Mouse (Mus musculus): ENCODE data around the gene Ahcyl2. TPM values are rescaled to one million over a fixed set of nuclear protein-coding genes. Genes with fewer than 3 reads are reported as not detected.

Ahcyl2 gene
- polyA plus RNA-seq (2014; fragmentation: Nextera tagmentation; extraction: Ambion mirVana): 10.5 and 11.7 TPM in 2 replicates

DNA sequence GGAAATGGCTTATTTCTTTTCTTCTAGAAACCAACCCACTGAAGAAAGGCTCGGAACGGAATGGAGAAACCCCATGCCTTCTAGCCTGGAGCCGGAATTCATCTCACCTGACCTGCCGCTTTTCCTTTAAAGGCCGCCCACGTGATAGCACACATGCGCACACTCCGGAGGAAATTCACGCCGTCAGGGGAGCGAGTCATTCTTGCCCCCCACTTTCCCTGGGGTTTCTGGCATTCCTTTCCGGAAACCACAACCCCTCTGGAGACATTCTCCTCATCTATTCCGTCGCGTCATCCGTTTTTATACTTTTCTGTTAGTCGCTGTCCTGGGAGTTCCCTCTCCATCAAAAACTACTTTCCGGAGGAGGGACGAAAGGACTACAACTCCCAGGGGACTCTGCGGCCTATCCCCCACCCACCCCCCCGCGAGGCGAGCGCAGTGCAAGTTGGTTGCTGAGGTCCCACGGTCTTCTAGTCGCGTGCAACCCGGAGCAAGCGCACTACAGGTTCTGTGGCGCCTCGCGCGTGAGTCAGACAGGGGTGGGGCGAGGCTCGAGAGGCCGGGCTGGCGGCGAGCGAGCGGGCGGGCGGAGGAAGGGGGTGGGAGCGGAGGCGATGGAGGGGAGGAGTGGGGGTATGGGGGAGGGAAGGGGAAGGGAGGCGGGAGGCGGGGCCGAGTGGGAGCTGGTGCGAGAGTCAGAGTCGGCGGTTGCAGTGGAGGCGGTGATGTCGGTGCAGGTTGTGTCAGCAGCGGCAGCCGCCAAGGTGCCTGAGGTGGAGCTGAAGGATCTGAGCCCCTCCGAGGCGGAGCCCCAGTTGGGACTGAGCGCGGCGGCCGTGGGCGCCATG lies at the start of gene Ahcyl2:
TSS of gene Ahcyl2 (plus strand) at position 199 of the 848 bp plus-strand sequence.
- WGBS: under 1% methylated on average over 55 of the region's 61 CpGs
- Histone ChIP-seq H3K4me3 (ENCODE audit: control insufficient read depth in 1 of 2, insufficient read depth in 1 of 2, low read depth in 1 of 2, low read length in 2 of 2) (peak within 1 kb of the TSS; percentile 87 to 94), H3K4me1 (ENCODE audit: control insufficient read depth in 2 of 2, insufficient read depth in 2 of 2, low read length in 2 of 2) (peaks cover 0 to 7% of the 10 kb centered on the region in 2 experiments; a peak in 2 of 4 replicates), H3K27ac (replicated peaks in 1 of 2; ENCODE audit: control insufficient read depth in 1 of 2, insufficient read depth in 1 of 2, low read depth in 2 of 2, low read length in 2 of 2) (peak within 1 kb of the TSS; percentile 74 to 88), H3K4me2 (ENCODE audit: low read length) (peak within 1 kb of the TSS; percentile 68), H3K9me3 (ENCODE audit: control insufficient read depth, low read length) (no peaks in the 10 kb centered on the region), H3K27me3 (ENCODE audit: control insufficient read depth, insufficient read depth, low read length) (no peaks in the 10 kb centered on the region), H3K9ac (ENCODE audit: low read length) (peak within 1 kb of the TSS; percentile 93), H3K36me3 (ENCODE audit: control insufficient read depth, insufficient read depth, low read length) (no peaks in the 10 kb centered on the region)
- ATAC-seq (ENCODE audit: insufficient number of reproducible peaks, insufficient read depth, low FRiP score, low read depth): peak; percentile 98

DNA sequence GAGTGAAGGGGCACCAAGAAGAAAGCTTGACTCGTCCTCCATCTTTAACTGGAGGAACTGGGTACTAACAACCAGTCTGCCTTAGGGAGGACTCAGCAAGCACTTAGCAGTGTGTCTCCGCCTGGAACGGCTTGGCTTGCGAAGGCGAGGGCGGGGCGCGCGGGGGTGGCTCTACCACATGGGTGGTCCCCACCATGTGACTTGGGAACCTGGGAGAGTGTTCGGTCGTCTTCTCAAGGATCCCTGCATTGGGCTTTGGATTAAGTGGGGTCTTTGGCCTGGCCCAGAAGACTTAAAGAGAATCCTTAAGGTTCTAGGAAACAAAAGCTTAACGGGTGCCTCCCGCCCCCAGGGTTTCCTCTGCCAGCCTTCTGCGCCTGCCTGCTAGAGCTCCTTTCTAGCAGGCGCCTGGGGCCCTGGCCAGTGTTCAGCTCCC lies 48.9 kb upstream of the Ahcyl2 start:
- WGBS: 2% methylated on average over 15 of the region's 15 CpGs
- peak overlapping the region; percentile 49 to 50 for H3K4me3 ChIP-seq (ENCODE audit: control insufficient read depth in 1 of 2, insufficient read depth in 1 of 2, low read depth in 1 of 2, low read length in 2 of 2)
- no peaks in the 10 kb centered on the region for H3K9me3 ChIP-seq (ENCODE audit: control insufficient read depth, low read length)
- H3K9ac ChIP-seq (ENCODE audit: low read length): peak overlapping the region; percentile 69
- ATAC-seq (ENCODE audit: insufficient number of reproducible peaks, insufficient read depth, low FRiP score, low read depth): no peak; the same call in 1 of the 2 replicates
- no peaks in the 10 kb centered on the region; the same call in 1 of the 2 replicates for H3K27me3 ChIP-seq (ENCODE audit: control insufficient read depth, insufficient read depth, low read length)
- peak overlapping the region; percentile 84 for H3K4me2 ChIP-seq (ENCODE audit: low read length)
- H3K36me3 ChIP-seq (ENCODE audit: control insufficient read depth, insufficient read depth, low read length): no peaks in the 10 kb centered on the region
- no peak overlapping the region for H3K27ac ChIP-seq (replicated peaks in 1 of 2; ENCODE audit: control insufficient read depth in 1 of 2, insufficient read depth in 1 of 2, low read depth in 2 of 2, low read length in 2 of 2)
- peaks cover 9 to 12% of the 10 kb centered on the region in 2 experiments for H3K4me1 ChIP-seq (ENCODE audit: control insufficient read depth in 2 of 2, insufficient read depth in 2 of 2, low read length in 2 of 2)

DNA sequence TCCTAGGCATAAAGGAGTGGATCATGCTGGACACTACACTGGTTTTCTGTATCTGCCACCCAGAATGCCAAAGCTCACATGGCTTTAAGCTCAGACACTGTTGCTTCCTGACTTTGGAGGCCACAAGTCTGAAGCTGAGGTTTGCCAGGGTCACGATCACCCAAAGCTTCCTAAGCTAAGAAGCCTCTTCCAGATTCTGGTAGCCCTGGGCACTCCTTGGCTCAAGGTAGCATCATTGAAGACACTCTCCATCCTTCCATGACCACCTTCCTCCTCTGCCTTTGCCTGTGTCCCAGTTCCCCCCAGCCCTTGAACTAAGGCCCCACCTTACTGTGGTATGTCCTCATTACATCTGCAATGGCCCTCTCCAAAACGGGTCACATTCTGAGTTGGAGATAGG lies 45.9 kb upstream of the Ahcyl2 start:
- no peak for ATAC-seq (ENCODE audit: insufficient number of reproducible peaks, insufficient read depth, low FRiP score, low read depth)
- Histone ChIP-seq H3K4me1 (ENCODE audit: control insufficient read depth in 2 of 2, insufficient read depth in 2 of 2, low read length in 2 of 2) (peaks cover 9 to 12% of the 10 kb centered on the region in 2 experiments), H3K9ac (ENCODE audit: low read length) (no peak overlapping the region), H3K4me3 (ENCODE audit: control insufficient read depth in 1 of 2, insufficient read depth in 1 of 2, low read depth in 1 of 2, low read length in 2 of 2) (no peak overlapping the region), H3K27me3 (ENCODE audit: control insufficient read depth, insufficient read depth, low read length) (no peaks in the 10 kb centered on the region; the same call in 1 of the 2 replicates), H3K4me2 (ENCODE audit: low read length) (no peak overlapping the region), H3K36me3 (ENCODE audit: control insufficient read depth, insufficient read depth, low read length) (no peaks in the 10 kb centered on the region), H3K27ac (replicated peaks in 1 of 2; ENCODE audit: control insufficient read depth in 1 of 2, insufficient read depth in 1 of 2, low read depth in 2 of 2, low read length in 2 of 2) (no peak overlapping the region), H3K9me3 (ENCODE audit: control insufficient read depth, low read length) (no peaks in the 10 kb centered on the region)
- 59% methylated on average over 2 of the region's 2 CpGs for WGBS

DNA sequence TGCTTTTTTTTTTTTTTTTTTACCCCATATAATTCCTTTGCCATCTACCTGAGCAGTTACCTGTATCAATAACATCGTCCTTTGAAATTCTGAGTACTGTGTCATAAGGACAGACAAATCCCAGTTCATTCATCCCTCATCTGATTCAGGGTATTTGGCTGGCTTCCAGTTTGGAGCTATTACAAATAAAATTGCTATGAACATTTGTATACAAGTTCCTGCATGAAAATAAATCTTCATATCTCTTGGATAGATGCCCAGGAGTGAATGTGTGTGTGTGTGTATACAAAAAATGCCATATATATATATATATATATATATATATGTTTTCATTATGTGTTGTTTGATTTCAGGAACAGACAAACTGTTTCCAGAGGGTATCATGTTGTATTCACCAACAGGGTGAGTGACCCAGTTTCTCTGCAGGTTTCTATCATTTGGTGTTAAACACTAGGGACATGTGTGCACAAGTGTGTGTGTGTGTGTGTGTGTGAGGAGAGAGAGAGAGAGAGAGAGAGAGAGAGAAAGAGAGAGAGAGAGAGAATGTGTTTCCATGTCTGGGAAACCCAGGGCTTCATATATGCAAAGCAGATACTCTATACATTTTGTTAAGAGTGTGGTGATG lies 41.1 kb upstream of the Ahcyl2 start:
- Histone ChIP-seq H3K4me1 (ENCODE audit: control insufficient read depth in 2 of 2, insufficient read depth in 2 of 2, low read length in 2 of 2) (no peaks in the 10 kb centered on the region), H3K4me2 (ENCODE audit: low read length) (no peak overlapping the region), H3K9me3 (ENCODE audit: control insufficient read depth, low read length) (no peaks in the 10 kb centered on the region), H3K4me3 (ENCODE audit: control insufficient read depth in 1 of 2, insufficient read depth in 1 of 2, low read depth in 1 of 2, low read length in 2 of 2) (no peak overlapping the region), H3K9ac (ENCODE audit: low read length) (no peak overlapping the region), H3K36me3 (ENCODE audit: control insufficient read depth, insufficient read depth, low read length) (no peaks in the 10 kb centered on the region), H3K27ac (replicated peaks in 1 of 2; ENCODE audit: control insufficient read depth in 1 of 2, insufficient read depth in 1 of 2, low read depth in 2 of 2, low read length in 2 of 2) (no peak overlapping the region), H3K27me3 (ENCODE audit: control insufficient read depth, insufficient read depth, low read length) (no peaks in the 10 kb centered on the region)
- 58% methylated on average over 1 of the region's 1 CpGs for WGBS
- no peak for ATAC-seq (ENCODE audit: insufficient number of reproducible peaks, insufficient read depth, low FRiP score, low read depth)

DNA sequence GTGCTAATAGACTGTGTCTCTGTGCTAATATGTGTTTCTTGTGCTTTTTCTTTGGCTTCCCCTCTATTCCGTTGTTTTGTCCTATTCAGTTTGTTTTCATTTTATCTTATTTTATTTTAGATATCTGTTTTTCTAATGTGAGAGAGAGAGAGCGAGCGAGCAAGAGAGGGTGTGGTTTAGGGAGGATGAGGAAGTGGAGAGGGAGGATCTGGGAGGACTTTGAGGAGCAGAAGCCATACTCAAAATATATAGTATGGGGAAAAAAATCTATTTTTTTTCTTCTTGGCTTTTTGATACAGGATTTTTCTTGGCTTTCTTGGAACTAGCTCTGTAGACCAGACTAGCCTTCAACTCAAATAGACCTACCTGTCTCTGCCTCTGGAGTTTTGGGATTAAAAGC lies 39.8 kb upstream of the Ahcyl2 start:
- ATAC-seq (ENCODE audit: insufficient number of reproducible peaks, insufficient read depth, low FRiP score, low read depth): no peak
- Histone ChIP-seq H3K4me3 (ENCODE audit: control insufficient read depth in 1 of 2, insufficient read depth in 1 of 2, low read depth in 1 of 2, low read length in 2 of 2) (no peak overlapping the region), H3K36me3 (ENCODE audit: control insufficient read depth, insufficient read depth, low read length) (no peaks in the 10 kb centered on the region), H3K9me3 (ENCODE audit: control insufficient read depth, low read length) (no peaks in the 10 kb centered on the region), H3K4me2 (ENCODE audit: low read length) (no peak overlapping the region), H3K4me1 (ENCODE audit: control insufficient read depth in 2 of 2, insufficient read depth in 2 of 2, low read length in 2 of 2) (no peaks in the 10 kb centered on the region), H3K27ac (replicated peaks in 1 of 2; ENCODE audit: control insufficient read depth in 1 of 2, insufficient read depth in 1 of 2, low read depth in 2 of 2, low read length in 2 of 2) (no peak overlapping the region), H3K27me3 (ENCODE audit: control insufficient read depth, insufficient read depth, low read length) (no peaks in the 10 kb centered on the region), H3K9ac (ENCODE audit: low read length) (no peak overlapping the region)
- 69% methylated on average over 3 of the region's 3 CpGs for WGBS

DNA sequence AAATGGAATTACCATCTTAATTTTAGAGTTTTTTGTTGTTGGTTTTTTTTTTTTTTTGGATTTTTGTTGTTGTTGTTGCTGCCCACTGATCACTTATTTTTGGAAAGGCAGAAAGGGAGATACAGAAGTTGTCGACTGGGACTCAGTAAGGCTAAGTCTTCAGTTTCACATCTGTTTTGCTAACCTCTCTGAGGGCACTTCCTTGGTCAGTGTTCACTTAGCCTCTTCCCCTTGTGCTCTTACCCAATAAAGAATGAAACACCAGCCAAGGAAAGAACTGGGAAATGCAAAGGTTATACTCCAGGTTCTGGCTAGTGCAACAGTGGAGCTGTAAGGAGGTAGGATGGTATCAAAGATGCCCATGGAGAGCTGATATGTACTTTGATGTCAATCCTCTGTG lies 38.3 kb upstream of the Ahcyl2 start:
- H3K4me2 ChIP-seq (ENCODE audit: low read length): no peak overlapping the region
- WGBS: 65% methylated on average over 1 of the region's 1 CpGs

DNA sequence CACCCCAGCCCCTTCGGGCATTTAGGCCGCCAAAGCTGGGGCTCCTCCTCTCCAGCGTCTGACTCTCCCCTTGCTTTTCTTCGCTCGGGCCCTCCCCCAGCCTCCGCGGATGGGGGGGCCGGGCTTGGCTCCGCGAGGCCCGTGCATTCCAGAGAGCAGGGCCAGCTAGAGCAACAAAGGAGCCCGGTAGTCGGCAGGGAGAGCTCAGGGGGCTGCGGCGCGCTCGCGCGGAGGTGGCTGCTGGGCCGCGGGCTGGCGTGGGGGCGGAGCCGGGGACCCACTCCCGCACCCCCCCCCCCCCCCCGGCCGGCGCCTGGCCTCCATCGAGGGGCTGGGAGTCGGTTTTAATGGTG lies 32.5 kb upstream of the Ahcyl2 start, which contains the start of gene Smo:
TSS of gene Smo (plus strand) at position 168 of the 353 bp plus-strand sequence.
- H3K27ac ChIP-seq (replicated peaks in 1 of 2; ENCODE audit: control insufficient read depth in 1 of 2, insufficient read depth in 1 of 2, low read depth in 2 of 2, low read length in 2 of 2): peak within 1 kb of the TSS; percentile 91 to 96
- H3K4me1 ChIP-seq (ENCODE audit: control insufficient read depth in 2 of 2, insufficient read depth in 2 of 2, low read length in 2 of 2): peaks cover 12% of the 10 kb centered on the region in 2 experiments; a peak in 2 of 4 replicates
- peak; percentile 96 for ATAC-seq (ENCODE audit: insufficient number of reproducible peaks, insufficient read depth, low FRiP score, low read depth)
- peak within 1 kb of the TSS; percentile 77 to 96 for H3K4me3 ChIP-seq (ENCODE audit: control insufficient read depth in 1 of 2, insufficient read depth in 1 of 2, low read depth in 1 of 2, low read length in 2 of 2)
- H3K9me3 ChIP-seq (ENCODE audit: control insufficient read depth, low read length): no peaks in the 10 kb centered on the region
- peak within 1 kb of the TSS; percentile 96 for H3K9ac ChIP-seq (ENCODE audit: low read length)
- H3K4me2 ChIP-seq (ENCODE audit: low read length): peak within 1 kb of the TSS; percentile 89
- peaks cover 9% of the 10 kb centered on the region for H3K36me3 ChIP-seq (ENCODE audit: control insufficient read depth, insufficient read depth, low read length)
- no peaks in the 10 kb centered on the region for H3K27me3 ChIP-seq (ENCODE audit: control insufficient read depth, insufficient read depth, low read length)
- WGBS: under 1% methylated on average over 24 of the region's 30 CpGs

More for the DNA sequence above, 38.3 kb upstream of the Ahcyl2 start:
- no peak overlapping the region for H3K9ac ChIP-seq (ENCODE audit: low read length)
- no peaks in the 10 kb centered on the region for H3K4me1 ChIP-seq (ENCODE audit: control insufficient read depth in 2 of 2, insufficient read depth in 2 of 2, low read length in 2 of 2)
- H3K27me3 ChIP-seq (ENCODE audit: control insufficient read depth, insufficient read depth, low read length): no peaks in the 10 kb centered on the region
- ATAC-seq (ENCODE audit: insufficient number of reproducible peaks, insufficient read depth, low FRiP score, low read depth): no peak
- H3K4me3 ChIP-seq (ENCODE audit: control insufficient read depth in 1 of 2, insufficient read depth in 1 of 2, low read depth in 1 of 2, low read length in 2 of 2): no peak overlapping the region
- no peaks in the 10 kb centered on the region for H3K36me3 ChIP-seq (ENCODE audit: control insufficient read depth, insufficient read depth, low read length)
- H3K27ac ChIP-seq (replicated peaks in 1 of 2; ENCODE audit: control insufficient read depth in 1 of 2, insufficient read depth in 1 of 2, low read depth in 2 of 2, low read length in 2 of 2): no peak overlapping the region
- H3K9me3 ChIP-seq (ENCODE audit: control insufficient read depth, low read length): no peaks in the 10 kb centered on the region

Measured in heart, embryonic 14.5 days (tissue).